Mouse (Mus musculus) sigmoid colon, adult 10 weeks (tissue): Measurements from ENCODE around the gene Mat2a. TPM values are rescaled to one million over a fixed set of nuclear protein-coding genes. Genes with fewer than 3 reads are reported as not detected.

Experiments
- polyA plus RNA-seq: library from polyadenylated mRNA; stranded (reverse); fragments of 350-450 nt; fragmentation: Illumina TruSeq; extraction: RNeasy Lipid Tissue Mini Kit (QIAGEN cat#74804); gene quantifications from one replicate; pipeline ENCODE4 v1.2.3, GENCODE M21; 2014; ENCODE audit warnings: low read depth, low replicate concordance

Gene Mat2a
- 872 TPM for polyA plus RNA-seq

GRCm38 (mm10) chr6:72439355-72440185 lies at the start of gene Mat2a:
Gene Mat2a (minus strand): TSS chr6:72439558.

DNA sequence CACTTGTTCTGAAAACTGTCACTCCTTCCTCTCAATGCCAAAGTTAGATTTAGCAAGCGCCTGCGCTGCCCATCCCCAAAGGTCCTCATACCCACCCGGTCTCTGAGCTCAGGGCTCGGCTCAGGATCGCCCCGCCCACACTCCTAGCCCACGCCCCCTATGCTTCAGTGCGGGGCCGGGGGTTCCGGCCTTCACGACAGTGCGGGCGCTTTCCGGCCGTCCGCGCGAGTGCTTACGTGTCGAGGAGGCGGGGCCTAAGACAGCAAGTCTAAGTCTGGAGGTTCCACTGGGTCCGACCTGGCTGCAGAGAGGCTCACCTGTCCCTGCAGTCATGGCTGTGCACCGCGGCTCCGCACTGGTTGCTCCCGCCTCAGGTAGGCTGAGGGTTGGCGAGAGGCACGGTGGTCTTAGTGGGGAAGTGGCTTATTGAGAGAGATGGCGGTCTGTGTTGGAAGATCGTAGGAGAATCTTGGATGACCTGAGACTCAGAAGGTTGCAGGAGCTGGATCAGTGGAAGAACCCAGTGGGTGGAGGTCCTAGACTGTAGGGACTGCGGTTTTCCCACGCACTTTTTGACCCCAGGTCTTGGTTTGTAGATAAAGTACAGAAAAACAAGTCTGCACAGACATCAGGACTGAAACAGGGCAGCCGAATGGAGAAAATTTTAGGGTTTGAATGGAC lies 25.1 kb downstream of the Mat2a start, which contains the start of gene Ggcx:
TSS of gene Ggcx (plus strand) at position 233 of the 681 bp plus-strand sequence.

GRCm38 (mm10) chr6:72389941-72390771 lies 49.2 kb downstream of the Mat2a start, which contains the start of gene Vamp8:
Gene Vamp8 (minus strand): TSS chr6:72390703.

Other genes starting within 250 kb of the Mat2a start
- gene Atoh8, start 204.0 kb downstream of the Mat2a start, polyA plus RNA-seq: not detected
- gene Sftpb, start 134.9 kb downstream of the Mat2a start, polyA plus RNA-seq: not detected
- gene Usp39, start 94.4 kb downstream of the Mat2a start, polyA plus RNA-seq: 29.1 TPM
- gene 0610030E20Rik, start 92.2 kb downstream of the Mat2a start, polyA plus RNA-seq: 62.5 TPM
- not detected for gene Tmem150a, start 84.1 kb downstream of the Mat2a start, polyA plus RNA-seq
- gene Rnf181, start 72.6 kb downstream of the Mat2a start, polyA plus RNA-seq: 125 TPM
- gene Vamp5, start 59.1 kb downstream of the Mat2a start, polyA plus RNA-seq: 0.16 TPM
- gene Vamp8, start 48.9 kb downstream of the Mat2a start, polyA plus RNA-seq: 88.6 TPM
- gene Ggcx, start 25.2 kb downstream of the Mat2a start, polyA plus RNA-seq: 25.0 TPM
- 0.69 TPM for gene Sh2d6, start 82.1 kb upstream of the Mat2a start, polyA plus RNA-seq
- gene Capg, start 104.8 kb upstream of the Mat2a start, polyA plus RNA-seq: 1.5 TPM
- gene Elmod3, start 158.9 kb upstream of the Mat2a start, polyA plus RNA-seq: 8.0 TPM
- 12.1 TPM for gene Retsat, start 158.9 kb upstream of the Mat2a start, polyA plus RNA-seq
- 1,442 TPM for gene Tgoln1, start 177.4 kb upstream of the Mat2a start, polyA plus RNA-seq